Mouse (Mus musculus) Patski (cell line): ENCODE measurements around the gene Traf1. TPM values are rescaled to one million over a fixed set of nuclear protein-coding genes. Genes with fewer than 3 reads are reported as not detected.

ENCODE experiments used
- ATAC-seq: fragments of 100-300 bp; one replicate; pipeline ENCODE4 v1.8.0; 2021
- CTCF ChIA-PET: fragments of 350-600 bp; sonication (Branson Sonifier 250); formaldehyde crosslinking; loops from one replicate; lab custom pipeline; 2022; ENCODE audit warnings: inconsistent platforms; lab: Charles Lee
- POLR2A ChIA-PET: fragments of 350-600 bp; sonication (Branson Sonifier 250); formaldehyde crosslinking; loops from one replicate; lab custom pipeline; 2022; ENCODE audit warnings: antibody characterized with exemption, inconsistent platforms; lab: Charles Lee
- DNase-seq: peaks from one replicate; pipeline ENCODE4 v3.0.0-alpha.2; 2011; ENCODE audit warnings: low read depth, low spot score
- H3K27me3 ChIP-seq: fragments of 371-371 bp; one replicate; pipeline ENCODE4 v1.5.1; 2021
- CTCF ChIP-seq: fragments of 100-300 bp; IDR thresholded peaks from one replicate; pipeline ENCODE4 v1.5.1; 2021
- in situ Hi-C: fragments of 300-500 bp; cut with MboI; formaldehyde crosslinking; loops from 3 replicates; pipeline ENCODE4 v1.11.1; 2018; ENCODE audit warnings: low pct_unique_long_range_greater_than_20kb, mixed read lengths
- polyA plus RNA-seq: library from polyadenylated mRNA; unstranded; gene quantifications from one replicate; pipeline ENCODE4 v1.2.3, GENCODE M21; 2021

Gene Traf1
- polyA plus RNA-seq, 1 experiment from 2014 or later: 0.19 TPM

GRCm38 (mm10) chr2:34940246-34940645, 21.3 kb downstream of the Traf1 start:
- ChIA-PET POLR2A (no interaction called here), CTCF (no interaction called here)
- in situ Hi-C loops: no loop called here
- no peak for DNase-seq
- no peak for TF ChIP-seq CTCF
- H3K27me3 ChIP-seq: peaks cover 8% of the 10 kb centered on the region
- no peak for ATAC-seq

DNA sequence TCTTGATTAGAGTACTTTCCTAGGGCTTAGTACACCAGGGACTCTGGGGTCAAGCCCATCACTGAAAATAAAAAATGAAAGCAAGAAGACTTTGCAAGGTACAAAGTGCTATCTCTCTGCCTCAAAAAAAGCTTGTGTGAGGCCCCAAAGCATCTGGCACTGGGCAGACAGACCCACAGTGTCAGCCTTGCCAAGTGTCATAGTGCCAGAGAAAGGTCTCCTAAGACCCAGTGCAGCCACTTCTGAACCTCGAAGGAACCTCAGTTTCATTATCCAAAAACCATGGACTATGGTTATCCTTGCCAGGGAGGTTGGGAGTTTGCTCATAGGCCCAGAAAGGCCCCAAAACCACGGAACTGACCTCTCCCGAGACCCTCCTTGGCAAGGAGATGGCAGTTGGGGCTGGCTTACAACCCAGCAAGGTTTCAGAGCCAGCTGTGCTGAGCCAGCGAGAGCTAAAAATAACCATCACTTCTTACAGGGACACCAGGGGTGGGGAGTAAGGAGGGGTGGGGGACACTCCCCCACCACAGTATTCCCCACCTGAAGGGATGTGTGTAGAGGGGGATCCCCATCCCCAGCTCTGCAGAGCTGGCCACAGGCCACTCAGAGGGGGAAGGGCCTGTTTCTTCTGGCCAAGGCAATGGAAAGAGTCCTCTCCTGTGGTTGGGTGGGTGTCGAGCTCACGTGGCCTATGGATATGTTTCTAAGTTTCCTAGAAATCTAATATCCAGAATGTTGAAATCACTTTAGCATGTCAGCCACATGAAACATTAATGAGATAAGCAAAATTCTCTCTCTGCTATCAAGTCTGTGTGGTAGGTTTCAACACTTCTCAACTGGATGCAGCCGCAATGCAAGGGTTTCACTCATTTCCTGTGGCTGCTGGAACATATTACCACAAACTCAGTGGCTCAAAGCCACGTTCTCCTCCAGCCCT, 23.0 kb downstream of the Traf1 start:
- in situ Hi-C loops: no loop called here
- POLR2A ChIA-PET: interaction anchor here (1.0 kb wide), 1 partner anchor 15 kb away, joined by 3 read pairs; no protein-coding TSS in a partner anchor
- peaks cover 8% of the 10 kb centered on the region for H3K27me3 ChIP-seq
- CTCF ChIA-PET: interaction anchor here (1.9 kb wide), 1 partner anchor 12 kb away, joined by 4 read pairs; no protein-coding TSS in a partner anchor
- DNase-seq (no peak), ATAC-seq (no peak)
- no peak for TF ChIP-seq CTCF

GRCm38 (mm10) chr2:34937460-34937859, 24.1 kb downstream of the Traf1 start:
- POLR2A ChIA-PET: no interaction called here
- no peak for DNase-seq
- H3K27me3 ChIP-seq: peaks cover 8% of the 10 kb centered on the region
- no peak for TF ChIP-seq CTCF
- ATAC-seq: no peak
- CTCF ChIA-PET: interaction anchor here (1.9 kb wide), 1 partner anchor 10 kb away, joined by 4 read pairs; no protein-coding TSS in a partner anchor
- in situ Hi-C loops: no loop called here

- ATAC-seq (no peak), DNase-seq (no peak)
- in situ Hi-C loops: no loop called here
- no peak for TF ChIP-seq CTCF
- H3K27me3 ChIP-seq: peaks cover 18% of the 10 kb centered on the region
- POLR2A ChIA-PET: no interaction called here
- CTCF ChIA-PET: interaction anchor here (1.4 kb wide), 1 partner anchor 11 kb away, joined by 4 read pairs; no protein-coding TSS in a partner anchor
Observed at GRCm38 (mm10) chr2:34927320-34927719, 34.3 kb downstream of the Traf1 start.

DNA sequence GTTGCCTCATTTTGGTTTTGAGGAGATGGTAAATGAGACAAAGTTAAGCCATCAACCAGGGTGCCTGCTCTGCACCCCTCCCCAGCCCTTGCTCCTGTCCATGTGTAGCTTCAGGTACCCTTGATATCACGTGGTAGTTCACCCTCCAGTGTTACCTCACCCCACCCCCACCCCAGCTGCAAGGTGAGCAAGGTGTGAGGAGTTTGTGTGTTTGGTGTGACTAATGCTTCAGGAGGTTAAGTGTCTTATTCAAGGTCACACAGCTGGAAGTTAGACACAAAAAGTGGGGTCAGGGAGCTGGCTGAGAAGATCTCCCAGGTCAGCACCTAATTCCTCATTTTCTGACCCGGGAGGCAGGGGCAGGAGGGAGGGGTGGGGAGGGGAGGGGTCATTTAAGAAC, 38.8 kb downstream of the Traf1 start:
- ChIA-PET CTCF (no interaction called here), POLR2A (no interaction called here)
- no peak for TF ChIP-seq CTCF
- ATAC-seq (no peak), DNase-seq (no peak)
- peaks cover 22% of the 10 kb centered on the region for H3K27me3 ChIP-seq
- in situ Hi-C loops: no loop called here

- ChIA-PET POLR2A (no interaction called here), CTCF (interaction anchor here (1.0 kb wide), 1 partner anchor 16 kb away, joined by 4 read pairs; no protein-coding TSS in a partner anchor)
- no peak for TF ChIP-seq CTCF
- no peak for ATAC-seq
- in situ Hi-C loops: no loop called here
- H3K27me3 ChIP-seq: peaks cover 14% of the 10 kb centered on the region
- no peak for DNase-seq
Observed at GRCm38 (mm10) chr2:34920144-34920543, 41.4 kb downstream of the Traf1 start.

DNA sequence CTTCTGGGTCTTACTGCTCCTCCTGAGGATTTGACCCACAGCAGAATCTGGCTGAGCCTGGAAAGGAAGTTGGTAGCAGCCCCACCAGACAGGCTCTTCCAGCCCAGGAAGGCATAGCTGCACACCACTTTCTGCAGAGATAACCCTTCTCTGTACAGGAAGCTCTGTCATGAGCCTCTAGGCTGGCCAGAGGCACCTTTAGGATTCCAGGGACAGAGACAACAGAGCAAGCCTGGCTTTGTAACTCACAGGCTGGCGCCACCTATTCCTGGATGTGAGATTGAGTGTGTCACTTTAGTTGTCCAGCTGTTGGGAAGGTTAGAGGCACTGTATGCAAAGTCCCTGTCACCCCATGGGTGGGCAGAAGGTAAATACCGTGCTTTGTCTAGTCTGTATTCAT, 46.5 kb downstream of the Traf1 start:
- no peak for DNase-seq
- ChIA-PET CTCF (no interaction called here), POLR2A (no interaction called here)
- in situ Hi-C loops: no loop called here
- H3K27me3 ChIP-seq: peaks cover 50% of the 10 kb centered on the region
- TF ChIP-seq CTCF: no peak
- no peak for ATAC-seq

- ATAC-seq (no peak), DNase-seq (no peak)
- no peak for TF ChIP-seq CTCF
- CTCF ChIA-PET: no interaction called here
- POLR2A ChIA-PET: no interaction called here
- in situ Hi-C loops: no loop called here
- peaks cover 50% of the 10 kb centered on the region for H3K27me3 ChIP-seq
Observed at GRCm38 (mm10) chr2:34914823-34915082, 46.8 kb downstream of the Traf1 start.

DNA sequence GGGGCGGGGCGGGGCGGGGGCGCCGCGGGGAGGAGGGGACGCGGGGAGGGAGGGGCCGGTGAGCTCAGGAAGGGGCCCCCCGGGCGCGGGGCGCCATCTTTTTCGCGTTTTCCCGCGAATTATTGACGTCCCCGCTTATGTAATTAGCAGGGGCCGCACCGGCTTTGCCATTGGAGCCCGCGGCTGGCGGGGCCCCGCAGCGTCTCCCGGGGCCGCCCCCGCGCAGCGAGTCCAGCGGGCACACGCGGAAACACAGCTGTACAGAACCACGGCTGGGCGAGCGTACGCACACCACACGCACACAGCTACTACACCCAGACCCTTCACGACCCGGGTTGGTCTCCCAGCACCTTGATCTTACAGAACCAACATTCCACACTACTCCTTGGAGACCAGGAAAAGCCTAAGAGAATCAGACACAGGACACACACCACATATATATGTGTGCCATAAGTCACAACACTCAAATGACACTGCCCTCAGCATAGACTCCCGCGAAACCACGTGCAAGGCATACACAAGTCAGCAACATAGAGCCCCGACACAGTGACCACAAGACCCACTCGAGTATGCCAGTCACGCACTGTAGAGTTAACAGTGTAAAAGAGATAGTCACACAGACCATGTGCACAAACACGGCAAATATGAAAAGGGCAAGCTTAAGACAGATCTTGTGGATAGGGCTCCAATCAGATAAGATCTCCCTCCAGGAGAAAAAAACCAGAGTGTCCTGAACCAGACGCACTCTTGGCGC, 47.3 kb downstream of the Traf1 start:
- in situ Hi-C loops: no loop called here
- DNase-seq: no peak
- H3K27me3 ChIP-seq: peaks cover 50% of the 10 kb centered on the region
- CTCF ChIA-PET: no interaction called here
- POLR2A ChIA-PET: no interaction called here
- TF ChIP-seq CTCF: no peak
- ATAC-seq: no peak

DNA sequence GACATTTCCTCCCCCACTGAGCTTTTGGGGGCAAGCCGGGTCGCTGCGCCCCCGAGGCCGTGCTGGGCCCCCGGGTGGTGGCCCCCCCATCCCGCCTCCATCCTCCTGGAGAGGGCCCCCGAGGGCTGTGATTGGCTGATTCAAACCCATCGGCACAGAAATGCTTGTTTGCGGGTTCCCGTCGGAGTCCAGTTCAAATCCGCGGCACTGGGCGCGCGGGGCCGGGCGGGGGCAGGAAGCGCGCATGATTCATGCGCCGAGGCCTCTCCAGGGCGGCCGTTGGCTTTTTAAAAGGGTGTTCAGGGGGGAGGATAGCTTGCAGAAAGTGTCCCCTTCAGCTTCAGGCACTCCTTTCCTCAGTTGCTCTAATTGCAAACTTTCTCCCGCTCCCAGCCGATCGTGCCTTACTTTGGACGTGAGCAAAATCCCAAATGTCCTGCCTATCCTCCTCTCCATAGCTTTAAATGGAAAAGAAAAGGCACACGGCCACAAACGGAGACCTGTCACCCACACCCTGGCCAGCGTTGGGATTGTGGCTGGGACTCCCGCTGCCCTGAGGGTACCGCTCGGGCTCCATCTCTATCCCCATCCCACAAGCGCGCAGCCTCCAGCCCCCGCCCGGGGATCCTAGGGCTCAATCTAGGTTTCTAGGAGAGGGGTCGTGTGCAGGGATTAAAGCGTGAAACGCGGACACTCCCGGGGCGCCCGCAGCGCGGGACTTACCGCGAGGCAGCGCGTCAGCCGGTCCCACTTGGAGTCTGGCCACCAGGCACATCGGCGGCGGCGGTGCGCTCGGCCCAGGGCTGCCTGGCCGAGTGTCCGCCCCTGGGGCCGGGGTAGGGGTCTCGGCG, 48.1 kb downstream of the Traf1 start, which contains the start of gene Phf19:
Gene Phf19, minus strand, starts transcription at position 809 of the 851 bp plus-strand sequence.
- POLR2A ChIA-PET: no interaction called here
- DNase-seq (no peak), ATAC-seq (no peak)
- in situ Hi-C loops: no loop called here
- CTCF ChIA-PET: interaction anchor here (1.6 kb wide), 1 partner anchor 11 kb away, joined by 4 read pairs; no protein-coding TSS in a partner anchor
- peaks cover 50% of the 10 kb centered on the region for H3K27me3 ChIP-seq
- TF ChIP-seq CTCF: no peak
